ENCODE assay signal across 9 mouse cellular contexts in the genomic region with DNA sequence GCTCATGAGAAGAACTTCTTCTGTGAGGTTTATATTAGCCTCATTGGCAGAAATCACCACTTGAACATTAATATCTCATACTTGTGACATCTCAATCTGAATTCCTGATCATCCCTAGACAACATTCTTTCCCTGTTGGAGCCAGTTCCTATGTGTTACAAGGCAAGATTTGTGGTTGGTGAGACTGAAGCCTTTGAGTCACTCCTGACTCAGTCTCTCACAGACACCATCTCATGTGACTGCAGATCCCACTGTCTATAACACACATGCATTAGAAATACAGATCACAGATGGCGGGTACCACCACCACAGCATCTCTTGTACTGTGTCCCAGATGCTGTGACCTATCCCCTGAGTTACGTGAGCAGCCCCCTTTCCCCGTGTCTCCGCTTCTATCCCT.
"Had no signal": no experiment of that assay in that cellular context is flagged by ENCODE, and none has a peak within 500 bp of the region (broad histone marks: within the 10 kb centered on the region; RNA-seq: fewer than 3 reads in every experiment).

No protein-coding gene starts in this region.

- H3K9ac ChIP-seq: limb, embryonic 15.5 days; liver, embryonic 13.5 days; midbrain, embryonic 13.5 days; neural tube, embryonic 12.5 days had no signal

- H3K27ac ChIP-seq: left cerebral cortex, adult 2 months; limb, embryonic 15.5 days; liver, embryonic 13.5 days; midbrain, embryonic 13.5 days; neural tube, embryonic 12.5 days; stomach, postnatal 0 days had no signal

- H3K36me3 ChIP-seq: limb, embryonic 15.5 days; liver, embryonic 13.5 days; midbrain, embryonic 13.5 days; neural tube, embryonic 12.5 days had no signal

- H3K9me3 ChIP-seq: limb, embryonic 15.5 days; liver, embryonic 13.5 days; midbrain, embryonic 13.5 days; neural tube, embryonic 12.5 days had no signal

- ATAC-seq: midbrain, embryonic 13.5 days had no signal

- H3K4me2 ChIP-seq: limb, embryonic 15.5 days; liver, embryonic 13.5 days; midbrain, embryonic 13.5 days; neural tube, embryonic 12.5 days had no signal

- DNase-seq: kidney, postnatal 25 days; liver, embryonic 13.5 days; lung, adult 18-20 months; thymus, postnatal 4 days had no signal

- H3K4me3 ChIP-seq: left cerebral cortex, adult 2 months; limb, embryonic 15.5 days; liver, embryonic 13.5 days; midbrain, embryonic 13.5 days; neural tube, embryonic 12.5 days had no signal
